Mouse (Mus musculus): ENCODE measurements around the gene Ralgapb. TPM values are rescaled to one million over a fixed set of nuclear protein-coding genes. Genes with fewer than 3 reads are reported as not detected.

The Ralgapb gene
- 54.6 and 57.7 TPM in 2 replicates for polyA plus RNA-seq (2011; ENCODE audit: insufficient read depth, insufficient read length, low read depth, missing spikeins)

DNA sequence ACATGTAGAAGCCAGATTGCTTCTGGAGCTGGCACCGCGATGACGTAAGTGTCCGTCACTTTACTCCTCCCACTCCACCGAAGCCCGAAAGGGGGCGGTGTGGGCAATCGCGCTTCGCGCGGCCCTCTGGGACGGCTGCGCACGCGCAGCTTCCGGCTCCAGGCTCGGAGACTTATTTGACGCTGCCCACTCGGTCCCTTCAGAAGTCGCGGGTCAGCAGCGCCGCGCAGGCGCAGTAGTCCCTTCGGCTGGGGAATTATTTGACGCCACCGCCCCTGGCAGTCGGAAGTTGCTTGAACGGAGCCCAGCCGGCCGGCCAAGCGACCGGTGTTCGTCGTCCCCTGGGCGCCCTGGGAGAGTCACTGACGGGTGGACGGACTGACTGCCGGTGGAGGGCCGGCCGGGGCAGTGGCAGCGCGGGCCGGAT is at the start of gene Ralgapb:
TSS of gene Ralgapb (plus strand) at position 254 of the 427 bp plus-strand sequence.
- H3K4me1 ChIP-seq (ENCODE audit: control insufficient read depth, insufficient read depth, low read length): peaks cover 2% of the 10 kb centered on the region
- H3K27me3 ChIP-seq (ENCODE audit: control insufficient read depth, insufficient read depth, low read length, poor library complexity, severe bottlenecking): no peaks in the 10 kb centered on the region
- peak within 1 kb of the TSS; percentile 88 for H3K4me3 ChIP-seq (ENCODE audit: low read depth, low read length)
- no peak within 1 kb of the TSS for H3K27ac ChIP-seq (ENCODE audit: insufficient read depth, low read length)
- peak within 1 kb of the TSS; percentile 93 for H3K9ac ChIP-seq (ENCODE audit: low read depth, poor library complexity, severe bottlenecking)
- H3K9me3 ChIP-seq (replicated peaks; ENCODE audit: control insufficient read depth, insufficient read depth, low read length, poor library complexity, severe bottlenecking): no peaks in the 10 kb centered on the region
- no peaks in the 10 kb centered on the region for H3K36me3 ChIP-seq (ENCODE audit: control insufficient read depth, insufficient read depth, low read length, poor library complexity, severe bottlenecking)
- no peak for TF ChIP-seq POLR2A (IDR thresholded peaks at IDR 0.05; ENCODE audit: insufficient read depth, low read length)
- peak; percentile 56 for TF ChIP-seq CTCF (IDR thresholded peaks at IDR 0.05; ENCODE audit: low read depth, low read length)
- no peak for TF ChIP-seq EP300 (IDR thresholded peaks at IDR 0.05; ENCODE audit: insufficient read depth, low read depth, low read length)

DNA sequence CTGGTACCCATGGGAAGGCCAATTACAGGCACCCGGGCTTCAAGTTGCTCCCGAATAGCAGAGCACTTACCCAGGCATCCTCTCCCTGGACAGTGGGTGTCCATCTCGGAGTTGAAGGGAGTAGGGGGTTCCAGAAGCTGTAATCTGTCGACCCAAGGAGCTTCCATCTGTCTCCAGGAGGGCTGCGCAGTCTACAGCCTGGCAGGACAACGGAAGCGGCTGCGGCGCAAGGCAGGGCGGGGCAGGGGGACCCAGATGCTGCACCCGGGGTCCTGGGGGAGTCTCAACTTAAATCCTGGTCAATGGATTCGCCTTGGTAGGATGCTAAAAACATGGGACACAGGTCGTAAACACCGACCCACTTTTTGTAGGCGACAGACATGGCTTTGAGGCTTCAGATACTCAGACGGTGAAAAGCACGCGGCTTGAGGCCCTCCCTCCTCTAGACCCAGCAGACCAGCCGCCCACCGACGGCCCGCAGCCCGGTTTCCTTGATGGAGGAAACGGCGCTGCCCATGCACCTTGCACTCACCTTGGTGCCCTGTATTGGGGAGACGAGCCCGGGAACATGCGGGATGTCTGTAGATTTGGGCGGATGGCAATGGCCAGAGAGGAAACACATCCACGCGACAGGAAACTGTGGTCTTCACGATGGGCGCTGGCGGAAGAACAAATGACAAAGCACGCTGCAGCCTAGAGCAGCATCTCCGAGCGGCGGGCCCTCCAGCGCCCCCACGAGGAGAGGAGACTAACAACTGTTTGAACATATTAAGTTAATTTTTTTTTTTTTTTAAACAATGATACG is 48.6 kb upstream of the Ralgapb start:
- Histone ChIP-seq H3K9ac (ENCODE audit: low read depth, poor library complexity, severe bottlenecking) (peak overlapping the region; percentile 95), H3K36me3 (ENCODE audit: control insufficient read depth, insufficient read depth, low read length, poor library complexity, severe bottlenecking) (peaks cover 46% of the 10 kb centered on the region), H3K4me1 (ENCODE audit: control insufficient read depth, insufficient read depth, low read length) (no peaks in the 10 kb centered on the region), H3K27ac (ENCODE audit: insufficient read depth, low read length) (peak overlapping the region; percentile 19), H3K9me3 (replicated peaks; ENCODE audit: control insufficient read depth, insufficient read depth, low read length, poor library complexity, severe bottlenecking) (no peaks in the 10 kb centered on the region), H3K4me3 (ENCODE audit: low read depth, low read length) (peak overlapping the region; percentile 96), H3K27me3 (ENCODE audit: control insufficient read depth, insufficient read depth, low read length, poor library complexity, severe bottlenecking) (no peaks in the 10 kb centered on the region)
- TF ChIP-seq CTCF (IDR thresholded peaks at IDR 0.05; ENCODE audit: low read depth, low read length): peak; percentile 60
- peak; percentile 71 for TF ChIP-seq POLR2A (IDR thresholded peaks at IDR 0.05; ENCODE audit: insufficient read depth, low read length)
- TF ChIP-seq EP300 (IDR thresholded peaks at IDR 0.05; ENCODE audit: insufficient read depth, low read depth, low read length): 0 out of 2 replicates have a peak, but pooled peaks have one; percentile 7

DNA sequence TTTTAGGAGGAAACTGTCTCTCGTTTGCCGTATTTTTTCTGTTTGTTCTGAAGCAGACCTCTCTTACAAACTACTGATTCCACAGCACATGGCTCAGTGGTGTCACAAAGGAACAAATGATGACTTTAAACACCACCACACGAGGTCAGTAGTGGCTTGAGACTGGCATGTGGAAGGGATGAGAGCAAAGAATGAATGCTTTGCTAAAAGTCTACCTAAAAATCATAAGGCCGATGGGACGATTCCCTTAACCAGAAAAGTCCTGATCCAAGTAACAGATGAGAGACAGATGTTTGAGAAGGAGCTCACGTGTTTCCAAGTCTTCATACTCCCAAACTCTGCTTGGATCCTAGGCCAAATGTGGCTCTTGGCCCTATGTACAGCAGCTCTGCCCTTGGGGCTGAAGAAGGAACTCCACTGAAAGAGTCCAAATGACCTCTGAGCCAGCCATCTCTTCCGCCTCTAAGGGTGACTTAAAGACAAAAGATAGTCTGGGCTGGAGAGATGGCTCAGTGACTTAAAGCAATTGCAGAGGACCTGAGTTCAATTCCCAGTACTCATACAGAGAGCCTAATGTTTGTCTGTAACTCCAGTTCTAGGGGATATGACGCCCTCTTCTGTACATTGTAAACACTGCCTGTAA is 47.8 kb upstream of the Ralgapb start:
- Histone ChIP-seq H3K27me3 (ENCODE audit: control insufficient read depth, insufficient read depth, low read length, poor library complexity, severe bottlenecking) (no peaks in the 10 kb centered on the region), H3K36me3 (ENCODE audit: control insufficient read depth, insufficient read depth, low read length, poor library complexity, severe bottlenecking) (peaks cover 39% of the 10 kb centered on the region), H3K9ac (ENCODE audit: low read depth, poor library complexity, severe bottlenecking) (peak overlapping the region; percentile 43), H3K4me3 (ENCODE audit: low read depth, low read length) (no peak overlapping the region), H3K27ac (ENCODE audit: insufficient read depth, low read length) (peak overlapping the region; percentile 85), H3K4me1 (ENCODE audit: control insufficient read depth, insufficient read depth, low read length) (no peaks in the 10 kb centered on the region), H3K9me3 (replicated peaks; ENCODE audit: control insufficient read depth, insufficient read depth, low read length, poor library complexity, severe bottlenecking) (no peaks in the 10 kb centered on the region)
- TF ChIP-seq CTCF (IDR thresholded peaks at IDR 0.05; ENCODE audit: low read depth, low read length) (no peak), EP300 (IDR thresholded peaks at IDR 0.05; ENCODE audit: insufficient read depth, low read depth, low read length) (no peak), POLR2A (IDR thresholded peaks at IDR 0.05; ENCODE audit: insufficient read depth, low read length) (no peak)

DNA sequence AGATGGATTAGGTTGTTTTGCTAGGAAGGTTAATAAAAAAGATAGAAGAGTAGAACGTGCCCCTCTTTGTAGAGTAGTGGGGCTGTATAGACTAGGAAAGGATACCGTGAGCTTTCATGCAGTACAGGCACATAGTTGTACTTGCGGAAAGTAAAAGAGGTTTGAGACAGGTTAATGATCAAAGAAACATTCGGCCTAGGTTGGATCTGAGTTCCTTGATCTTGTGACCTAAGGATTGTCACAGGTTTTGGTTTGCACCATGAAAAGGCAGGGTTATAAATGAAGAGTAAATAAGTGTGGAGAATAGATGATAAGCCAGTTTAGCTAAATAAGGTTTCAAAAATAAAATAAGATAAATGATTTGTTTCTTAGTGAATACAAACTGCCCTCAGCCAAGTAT is 45.5 kb upstream of the Ralgapb start:
- TF ChIP-seq EP300 (IDR thresholded peaks at IDR 0.05; ENCODE audit: insufficient read depth, low read depth, low read length) (no peak), CTCF (IDR thresholded peaks at IDR 0.05; ENCODE audit: low read depth, low read length) (no peak), POLR2A (IDR thresholded peaks at IDR 0.05; ENCODE audit: insufficient read depth, low read length) (no peak)
- Histone ChIP-seq H3K4me3 (ENCODE audit: low read depth, low read length) (no peak overlapping the region), H3K36me3 (ENCODE audit: control insufficient read depth, insufficient read depth, low read length, poor library complexity, severe bottlenecking) (peaks cover 15% of the 10 kb centered on the region), H3K9me3 (replicated peaks; ENCODE audit: control insufficient read depth, insufficient read depth, low read length, poor library complexity, severe bottlenecking) (no peaks in the 10 kb centered on the region), H3K9ac (ENCODE audit: low read depth, poor library complexity, severe bottlenecking) (no peak overlapping the region), H3K4me1 (ENCODE audit: control insufficient read depth, insufficient read depth, low read length) (no peaks in the 10 kb centered on the region), H3K27ac (ENCODE audit: insufficient read depth, low read length) (no peak overlapping the region), H3K27me3 (ENCODE audit: control insufficient read depth, insufficient read depth, low read length, poor library complexity, severe bottlenecking) (no peaks in the 10 kb centered on the region)

DNA sequence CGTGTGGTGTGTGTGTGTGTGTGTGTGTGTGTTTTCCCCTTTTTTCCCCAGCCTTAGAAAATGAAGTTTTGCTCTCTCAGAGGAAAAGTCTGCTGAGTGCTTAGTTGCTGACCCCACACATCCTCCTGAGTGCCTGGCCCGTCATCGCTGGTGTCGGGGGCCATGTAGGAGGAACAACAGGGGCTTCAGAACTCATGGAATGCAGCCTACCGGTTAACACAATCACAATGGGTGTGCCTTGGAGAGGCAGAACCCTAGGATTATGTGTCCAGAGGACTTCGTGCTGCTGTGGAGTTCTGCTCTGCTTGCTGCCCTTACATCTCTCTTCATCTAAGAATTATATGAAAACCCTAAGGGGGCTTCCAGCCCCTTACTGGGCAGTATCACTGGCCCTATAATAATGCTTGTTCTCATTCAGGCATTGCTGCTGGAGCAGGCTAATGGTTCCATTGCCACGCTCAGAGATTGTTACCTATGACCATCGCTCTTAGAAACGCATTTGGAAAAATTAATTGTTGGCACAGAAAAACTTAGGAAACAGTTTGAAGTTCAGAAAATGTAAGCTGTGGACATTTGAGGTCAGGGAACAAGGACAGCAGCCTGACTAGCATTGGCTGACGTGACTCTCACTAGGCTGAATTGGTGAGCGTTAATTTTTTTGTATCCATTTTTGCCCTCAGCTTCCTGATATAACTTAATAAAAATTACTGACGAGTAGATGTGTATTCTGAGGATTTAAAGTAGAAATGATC is 44.4 kb upstream of the Ralgapb start:
- no peak overlapping the region for H3K4me3 ChIP-seq (ENCODE audit: low read depth, low read length)
- TF ChIP-seq CTCF (IDR thresholded peaks at IDR 0.05; ENCODE audit: low read depth, low read length) (no peak), EP300 (IDR thresholded peaks at IDR 0.05; ENCODE audit: insufficient read depth, low read depth, low read length) (no peak), POLR2A (IDR thresholded peaks at IDR 0.05; ENCODE audit: insufficient read depth, low read length) (no peak)

More for the DNA sequence above, 44.4 kb upstream of the Ralgapb start:
- no peaks in the 10 kb centered on the region for H3K27me3 ChIP-seq (ENCODE audit: control insufficient read depth, insufficient read depth, low read length, poor library complexity, severe bottlenecking)
- H3K36me3 ChIP-seq (ENCODE audit: control insufficient read depth, insufficient read depth, low read length, poor library complexity, severe bottlenecking): peaks cover 4% of the 10 kb centered on the region
- no peaks in the 10 kb centered on the region for H3K9me3 ChIP-seq (replicated peaks; ENCODE audit: control insufficient read depth, insufficient read depth, low read length, poor library complexity, severe bottlenecking)
- no peak overlapping the region for H3K27ac ChIP-seq (ENCODE audit: insufficient read depth, low read length)
- no peaks in the 10 kb centered on the region for H3K4me1 ChIP-seq (ENCODE audit: control insufficient read depth, insufficient read depth, low read length)
- H3K9ac ChIP-seq (ENCODE audit: low read depth, poor library complexity, severe bottlenecking): no peak overlapping the region
